Mouse (Mus musculus) adrenal gland, postnatal 14 days (tissue): ENCODE data around the gene Hoxb3. TPM values are rescaled to one million over a fixed set of nuclear protein-coding genes. Genes with fewer than 3 reads are reported as not detected.

ENCODE experiments used
- microRNA-seq, 2 experiments: library from miRNA; unstranded; fragments of <30 nt; microRNA quantifications; one replicate each; pipeline ENCODE4 v1.2.0; 2021
- total RNA-seq: library from RNA; stranded (reverse); gene quantifications from 2 replicates; pipeline ENCODE4 v1.2.3, GENCODE M21; 2021

Hoxb3 gene
- total RNA-seq, 1 experiment from 2014 or later: 17.1 TPM

Small RNAs within 50 kb of the gene (microRNA-seq; reads per million reads assigned to microRNA genes)
- gene Mir10a: 35,720 to 56,963 reads per million in 2 experiments

Other genes with a start within 250 kb of the Hoxb3 start
- 244 and 262 TPM in 2 replicates for gene Atp5g1, start 247.7 kb upstream of the Hoxb3 start, total RNA-seq
- gene Calcoco2, start 211.4 kb upstream of the Hoxb3 start, total RNA-seq: not detected in 2 replicates
- not detected in 2 replicates for gene Ttll6, start 189.5 kb upstream of the Hoxb3 start, total RNA-seq
- not detected in 2 replicates for gene Hoxb13, start 129.0 kb upstream of the Hoxb3 start, total RNA-seq
- gene Hoxb9, start 51.9 kb upstream of the Hoxb3 start, total RNA-seq: 99.3 and 156 TPM in 2 replicates
- gene Hoxb8, start 41.4 kb upstream of the Hoxb3 start, total RNA-seq: 56.7 and 59.4 TPM in 2 replicates
- gene Hoxb7, start 36.7 kb upstream of the Hoxb3 start, total RNA-seq: 34.3 and 37.8 TPM in 2 replicates
- 35.7 and 39.8 TPM in 2 replicates for gene Hoxb6, start 30.9 kb upstream of the Hoxb3 start, total RNA-seq
- 17.1 and 18.7 TPM in 2 replicates for gene Hoxb5, start 20.0 kb upstream of the Hoxb3 start, total RNA-seq
- gene Hoxb4, start 5.1 kb upstream of the Hoxb3 start, total RNA-seq: 14.0 and 15.7 TPM in 2 replicates
- gene Hoxb2, start 27.2 kb downstream of the Hoxb3 start, total RNA-seq: 18.0 and 19.3 TPM in 2 replicates
- gene Hoxb1, start 42.4 kb downstream of the Hoxb3 start, total RNA-seq: not detected in 2 replicates
- 4.0 and 12.9 TPM in 2 replicates for gene Skap1, start 141.3 kb downstream of the Hoxb3 start, total RNA-seq